Mouse (Mus musculus): ENCODE measurements at regions not wholly inside any gene's neighbourhood (a gene's known extent, or its start where the extent isn't known, plus 50 kb on each side); places are given as distances from the start of the nearest gene placed in this dataset.

DNA sequence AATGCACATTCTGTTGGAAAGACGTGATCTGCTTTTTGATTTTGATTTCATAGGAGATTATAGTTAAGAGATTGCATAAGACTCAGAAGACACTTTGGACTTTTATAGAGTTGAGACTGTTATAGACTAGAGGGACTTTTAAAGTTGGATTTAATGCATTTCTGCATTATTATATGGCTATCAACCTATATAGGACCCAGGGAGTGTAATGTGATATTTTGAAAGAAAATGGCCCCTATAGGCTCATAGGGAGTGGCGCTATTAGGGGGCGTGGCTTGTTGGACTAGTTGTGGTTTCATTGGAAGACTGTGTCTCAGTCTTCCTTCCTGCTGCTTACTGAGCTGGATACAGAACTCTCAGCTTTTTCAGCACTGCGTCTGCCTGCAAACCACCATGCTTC, 186.9 kb upstream of the Igfbp7 start:
- DNase-seq = no peak

DNA sequence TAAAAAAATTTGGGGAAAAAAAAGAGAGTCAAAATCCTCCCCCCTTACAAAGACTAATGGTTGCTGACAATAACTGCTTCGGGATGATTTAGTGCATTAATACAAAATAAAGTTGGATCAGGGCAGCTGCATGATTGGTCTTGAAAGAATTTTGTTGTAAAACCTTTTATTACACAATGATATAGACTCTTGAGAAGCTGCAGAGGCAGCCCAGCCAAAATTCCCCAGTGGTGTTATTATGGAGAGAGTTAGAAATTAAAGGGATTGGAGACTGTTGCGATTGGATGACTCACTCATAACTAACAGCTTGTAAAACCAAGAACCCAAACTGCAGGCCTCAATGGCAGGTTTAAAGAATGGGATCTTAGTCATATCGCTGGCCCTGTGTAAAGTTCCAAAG, 181.4 kb upstream of the Igfbp7 start:
- no peak for DNase-seq

DNA sequence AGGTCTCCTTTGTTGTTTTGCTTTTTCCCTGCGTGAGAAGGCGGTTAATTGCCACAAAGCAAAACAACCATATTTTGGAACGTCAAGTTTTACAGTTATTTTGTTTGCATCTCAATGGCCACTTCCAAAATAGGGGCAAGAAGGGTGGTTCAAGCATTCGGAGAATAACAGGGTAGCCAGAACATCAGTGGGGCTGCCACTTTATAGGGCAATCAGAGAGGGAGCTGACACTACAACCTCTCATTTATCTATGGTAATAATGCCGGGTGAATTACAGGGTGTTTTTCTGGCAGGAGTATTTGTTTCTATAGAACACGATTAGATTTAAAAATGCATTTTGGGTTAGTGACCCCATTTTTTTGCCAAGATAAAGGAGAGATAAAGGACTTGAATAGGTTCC, 173.9 kb upstream of the Igfbp7 start:
- DNase-seq = no peak

DNA sequence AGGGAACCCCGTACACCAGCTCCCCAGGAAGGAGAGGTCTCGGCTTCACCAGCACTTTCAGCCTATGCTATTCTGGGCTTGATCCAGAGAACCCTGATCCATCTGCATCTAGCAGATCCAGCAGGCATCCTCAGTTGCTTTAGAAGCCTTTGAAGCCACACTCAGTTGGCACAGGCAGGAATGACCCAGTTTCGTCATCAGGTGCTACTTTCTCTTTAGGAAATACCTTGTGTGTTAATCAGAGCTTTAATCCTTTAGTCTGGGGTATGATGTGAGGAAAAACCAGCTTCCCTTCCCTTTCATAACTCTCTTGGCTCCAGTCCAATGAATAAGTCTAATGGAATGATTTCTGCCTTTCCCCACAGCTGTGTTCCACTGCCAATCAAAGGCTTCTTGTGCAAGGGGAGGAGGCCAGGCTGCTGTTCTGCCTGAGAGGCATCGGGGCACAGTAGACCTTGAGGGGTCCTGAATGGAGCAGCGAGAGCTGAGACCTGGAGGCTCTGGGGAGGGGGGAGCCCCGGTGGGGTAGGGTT, 173.3 kb upstream of the Igfbp7 start:
- peak; percentile 51 to 55 for DNase-seq

DNA sequence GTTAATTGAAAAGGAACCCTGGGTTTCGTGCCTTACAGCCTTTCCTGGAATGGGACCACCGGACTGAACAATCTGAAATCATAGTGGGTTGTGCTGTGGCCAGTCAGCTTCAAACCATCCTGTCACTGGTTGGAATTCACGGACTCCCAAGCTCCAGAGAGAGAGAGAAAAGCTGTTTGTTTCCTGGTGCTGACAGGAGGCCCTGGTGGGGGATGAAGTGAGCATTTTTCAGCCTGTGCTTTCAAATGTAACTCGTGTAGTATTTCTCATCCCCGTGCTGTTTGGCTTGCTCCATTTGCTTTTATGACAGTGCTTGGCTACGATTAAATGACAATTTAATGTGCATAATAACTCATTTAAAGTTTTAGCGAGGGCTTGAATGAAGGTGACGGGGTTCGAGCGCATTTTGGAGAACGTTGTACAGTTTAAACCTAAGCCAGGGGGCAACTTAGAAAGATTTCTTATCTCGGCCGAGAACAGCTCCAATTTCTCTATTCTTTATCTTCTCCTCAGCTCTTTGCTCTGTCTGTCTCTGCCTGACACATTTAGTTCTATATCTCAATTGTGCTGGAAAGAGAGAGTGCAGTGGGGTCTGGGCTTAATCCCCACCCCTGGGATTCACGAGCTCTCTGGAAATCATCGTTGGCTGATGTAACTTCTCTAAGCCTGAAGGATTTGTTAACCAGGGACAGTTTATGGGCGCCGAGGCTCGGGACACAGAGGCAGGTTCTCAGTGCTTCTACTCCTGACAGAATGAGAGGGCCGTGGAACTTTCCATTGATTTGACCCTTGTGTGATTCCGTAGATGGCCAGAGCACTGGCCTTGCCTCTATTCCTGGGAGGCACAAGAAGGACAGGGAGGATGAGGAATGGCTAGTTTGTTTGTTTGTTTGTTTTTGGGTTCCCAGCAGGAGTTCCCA, 172.2 kb upstream of the Igfbp7 start:
- peak; percentile 20 to 35 for DNase-seq

DNA sequence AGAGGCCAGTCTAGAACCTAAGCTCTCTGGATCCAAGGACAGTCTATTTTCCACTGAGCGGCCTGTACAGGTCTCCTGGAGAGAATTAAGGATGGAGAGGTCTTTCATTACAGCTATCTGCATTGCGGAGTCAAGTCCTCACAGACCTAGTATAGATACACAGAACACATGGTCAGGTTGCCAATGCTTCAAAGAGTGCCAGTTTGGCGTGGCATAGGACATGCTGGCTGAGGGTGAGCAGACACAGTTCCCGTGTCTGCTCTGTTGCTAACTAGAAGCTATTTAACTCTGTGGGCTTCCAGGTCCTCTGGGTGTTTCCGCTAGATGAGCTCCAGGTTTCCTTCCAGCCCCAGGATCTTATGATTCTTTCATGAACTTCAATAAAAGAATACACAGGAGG, 169.0 kb upstream of the Igfbp7 start:
- DNase-seq = no peak

DNA sequence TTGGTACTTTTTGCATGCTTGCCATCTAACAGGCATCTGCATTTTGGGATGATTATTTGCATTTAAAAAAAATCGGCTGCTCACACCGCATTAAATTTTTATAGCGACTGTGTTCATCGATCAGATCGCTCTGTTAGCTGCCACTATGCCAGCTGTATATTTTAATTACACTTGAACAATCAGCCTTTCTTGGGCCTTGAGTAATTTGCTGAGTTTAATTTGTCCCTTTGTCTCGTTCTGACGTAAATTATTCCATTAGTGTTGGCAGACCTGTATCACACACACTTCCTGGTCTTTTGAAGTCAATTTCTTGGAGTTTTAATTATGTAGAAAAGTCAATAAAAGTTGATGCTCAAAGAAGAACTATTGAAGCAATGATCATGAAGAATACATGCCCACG, 167.9 kb upstream of the Igfbp7 start:
- DNase-seq = no peak

DNA sequence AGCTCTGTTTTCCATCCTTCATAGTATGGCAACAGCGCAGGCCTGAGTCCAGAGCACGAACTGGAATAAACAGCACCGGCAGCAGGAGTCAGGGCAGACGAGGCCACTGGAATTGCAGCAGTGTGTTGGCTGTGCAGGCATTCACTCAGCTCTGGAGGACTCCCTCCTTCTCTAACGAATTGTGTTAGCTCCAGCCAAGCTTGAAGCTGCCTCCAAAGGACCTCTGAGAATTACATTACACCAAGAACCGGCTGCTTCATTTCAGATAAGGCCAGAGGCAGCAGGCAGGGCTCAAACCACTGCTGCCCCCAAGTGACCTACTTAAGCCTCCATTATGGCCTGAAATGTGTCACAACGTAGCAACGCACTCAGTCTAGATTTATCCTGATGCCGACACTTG, 162.5 kb upstream of the Igfbp7 start:
- peak; percentile 47 to 75 for DNase-seq

DNA sequence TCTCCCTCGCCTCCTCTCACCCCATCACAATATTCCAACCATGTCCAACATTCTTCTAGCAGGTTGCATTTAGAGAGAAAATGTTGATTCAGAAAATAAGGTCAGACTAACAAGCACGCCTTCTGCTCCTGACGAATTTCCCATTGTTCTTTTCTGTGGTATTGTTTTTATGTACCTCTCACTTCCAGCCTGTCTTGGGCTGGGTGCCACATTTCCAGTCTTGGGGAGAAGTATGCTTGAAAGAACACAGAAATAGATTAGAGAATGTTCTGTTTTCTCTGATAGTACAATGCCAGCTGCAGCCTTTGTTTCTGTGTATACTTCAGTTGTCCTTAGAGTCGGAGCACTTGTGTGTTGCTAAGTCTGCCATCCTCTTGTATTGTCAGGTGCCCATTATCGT, 160.3 kb upstream of the Igfbp7 start:
- peak; percentile 22 to 43 for DNase-seq

DNA sequence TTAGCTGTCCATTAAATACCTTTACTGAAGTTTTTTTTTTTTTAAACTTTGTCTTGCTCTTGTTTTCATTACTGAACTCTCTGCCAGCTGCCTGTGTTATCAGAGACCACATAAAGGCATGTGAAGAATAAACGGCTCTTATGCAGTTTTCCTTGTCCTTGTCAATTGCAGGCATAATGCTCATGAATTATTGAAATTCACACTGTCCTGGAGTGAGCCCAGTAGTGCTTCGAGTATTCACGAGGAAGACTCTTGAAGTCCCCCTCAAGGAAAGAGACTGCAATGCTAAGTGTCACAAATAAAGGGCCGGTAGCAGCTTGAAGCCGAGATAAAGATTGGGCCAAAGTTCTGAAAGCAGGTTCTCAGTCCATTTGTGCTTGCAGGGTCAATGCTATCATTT, 144.7 kb upstream of the Igfbp7 start:
- no peak for DNase-seq

DNA sequence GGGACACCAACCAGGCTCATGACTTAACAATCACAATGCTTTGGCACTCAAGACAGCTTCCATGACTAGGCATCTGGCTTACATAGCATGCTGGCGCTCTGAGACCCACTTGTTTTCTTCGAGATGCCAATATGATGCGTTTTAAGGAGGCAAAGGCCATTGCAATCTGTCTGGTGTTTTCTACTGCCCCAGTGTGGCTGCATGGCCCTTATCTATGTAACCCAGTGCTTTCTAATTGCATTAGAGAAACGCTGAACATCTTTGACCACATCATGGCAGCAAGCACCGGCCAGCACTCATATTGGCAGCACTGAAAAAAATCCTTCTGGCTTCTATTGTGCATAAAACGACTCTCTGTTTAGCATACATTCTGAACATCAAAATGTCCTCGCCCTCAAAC, 144.2 kb upstream of the Igfbp7 start:
- no peak for DNase-seq

DNA sequence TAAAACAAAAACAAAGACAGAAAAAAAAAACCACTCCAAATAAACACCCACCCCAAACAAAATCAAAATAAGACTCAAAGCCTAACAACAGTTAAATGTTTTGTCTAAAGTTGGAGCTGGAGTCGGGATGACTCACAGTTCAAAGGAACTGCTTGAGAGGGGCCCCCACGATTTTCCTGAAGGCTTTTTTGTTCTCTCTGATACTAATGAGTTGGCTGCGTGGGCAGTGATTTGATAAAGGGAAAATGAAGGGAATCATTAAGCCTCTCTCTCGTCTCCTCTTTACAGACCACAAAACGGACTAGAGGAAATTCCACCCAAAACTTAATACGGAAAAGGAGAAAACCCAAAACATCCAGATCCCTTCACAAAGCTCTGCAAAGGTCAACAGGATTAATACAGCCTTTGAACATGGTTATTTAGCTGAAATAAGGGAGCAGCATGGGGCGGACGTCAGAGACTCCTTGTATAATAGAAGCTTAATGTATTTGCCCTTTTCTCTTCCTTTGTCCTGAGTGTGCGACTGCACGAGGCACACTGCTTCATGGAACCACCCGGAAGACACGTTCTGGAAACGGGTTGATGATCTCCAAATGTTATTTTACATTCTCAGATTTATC, 138.3 kb upstream of the Igfbp7 start:
- no peak for DNase-seq

DNA sequence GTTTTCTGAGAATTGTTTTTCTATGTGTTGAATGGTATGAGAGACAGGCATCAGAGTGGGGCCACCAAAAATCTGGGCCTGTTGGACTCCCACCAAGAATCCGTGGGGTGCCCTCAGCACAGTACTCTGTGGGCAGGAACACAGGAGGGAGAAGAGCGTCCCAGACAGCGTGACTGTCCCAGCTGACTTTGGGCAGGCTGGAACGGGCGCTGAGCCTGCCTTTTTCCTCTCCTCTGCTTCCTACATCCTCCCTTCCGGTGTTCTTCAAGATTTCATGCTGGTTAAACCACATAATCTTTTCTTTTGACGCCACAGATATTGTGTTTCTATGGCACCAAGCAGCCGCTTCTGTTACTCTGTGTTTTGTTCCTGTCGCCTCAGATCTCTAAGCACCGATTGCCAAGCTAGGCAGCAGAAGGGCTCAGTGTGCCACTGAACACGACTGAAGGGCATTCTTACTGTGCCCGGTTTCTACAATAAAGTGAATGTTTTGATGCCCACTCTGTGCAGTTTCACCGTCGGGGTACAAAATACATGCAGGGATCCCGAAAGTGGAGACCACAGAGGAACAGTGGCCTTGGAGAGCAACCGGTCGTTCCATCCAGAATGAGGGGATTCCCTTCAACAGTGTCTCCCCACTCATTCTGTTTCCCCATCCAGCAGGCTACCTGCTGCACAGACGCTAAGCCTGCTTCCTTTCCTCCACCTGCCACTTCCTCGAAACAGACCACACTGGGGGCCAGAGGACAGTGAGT, 124.6 kb upstream of the Igfbp7 start:
- no peak for DNase-seq

DNA sequence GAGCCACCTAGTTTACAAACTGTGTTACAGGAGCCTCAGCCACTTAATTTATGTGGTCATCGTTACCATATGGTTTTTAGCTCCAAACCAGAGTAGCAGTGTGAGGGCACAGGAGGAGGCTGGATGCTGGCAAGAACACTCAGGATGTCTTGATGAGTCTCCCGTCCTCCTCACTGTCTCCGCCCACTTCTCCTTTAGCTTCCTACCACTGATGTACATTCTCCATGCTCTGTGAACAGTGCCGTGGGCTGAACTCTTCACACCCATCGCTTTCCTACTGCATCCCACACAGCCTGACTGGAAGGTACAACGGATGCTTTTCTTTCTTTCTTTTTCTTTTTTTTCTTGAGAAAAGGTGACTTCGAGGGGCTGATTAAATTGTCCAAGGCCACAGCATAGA, 122.5 kb upstream of the Igfbp7 start:
- DNase-seq = peak in 1 of 2 experiments; percentile 2

DNA sequence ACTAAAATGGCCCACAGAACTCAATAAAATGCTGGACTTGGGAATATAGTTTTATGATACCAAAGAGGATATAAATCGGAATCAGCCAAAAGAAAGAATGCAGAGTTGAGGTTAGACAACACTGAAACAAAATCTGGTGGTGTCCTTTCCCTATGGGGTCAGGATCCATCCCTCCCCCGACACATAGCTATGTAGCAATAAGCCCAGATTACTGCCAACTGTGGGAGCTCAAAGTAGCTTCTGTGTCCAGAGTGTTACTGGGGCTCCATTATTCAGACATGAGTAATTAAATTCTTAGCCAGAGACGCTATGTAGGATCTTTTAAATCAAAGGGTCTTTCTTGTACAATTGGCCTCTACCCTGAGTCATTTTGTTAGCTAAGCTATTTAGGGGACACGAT, 109.4 kb upstream of the Igfbp7 start:
- no peak for DNase-seq

DNA sequence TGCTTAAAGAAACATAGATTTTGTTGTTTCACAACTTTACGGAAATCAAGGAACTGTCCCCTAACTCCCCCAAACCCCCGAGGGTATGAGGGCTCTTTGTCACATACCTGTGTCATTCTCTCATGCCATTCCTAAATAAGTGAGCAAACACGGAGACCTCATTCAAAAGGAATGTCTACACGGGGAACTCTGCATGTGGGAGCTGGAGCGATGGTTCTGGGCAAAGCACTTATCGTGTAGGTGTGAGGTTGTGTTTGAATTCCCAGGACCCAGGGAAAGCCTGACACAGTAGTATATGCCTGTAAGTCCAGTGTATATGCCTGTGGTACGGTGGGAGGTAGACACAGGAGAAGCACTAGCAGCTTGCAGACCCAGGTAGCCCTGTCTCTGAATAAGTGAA, 107.6 kb upstream of the Igfbp7 start:
- DNase-seq = no peak

DNA sequence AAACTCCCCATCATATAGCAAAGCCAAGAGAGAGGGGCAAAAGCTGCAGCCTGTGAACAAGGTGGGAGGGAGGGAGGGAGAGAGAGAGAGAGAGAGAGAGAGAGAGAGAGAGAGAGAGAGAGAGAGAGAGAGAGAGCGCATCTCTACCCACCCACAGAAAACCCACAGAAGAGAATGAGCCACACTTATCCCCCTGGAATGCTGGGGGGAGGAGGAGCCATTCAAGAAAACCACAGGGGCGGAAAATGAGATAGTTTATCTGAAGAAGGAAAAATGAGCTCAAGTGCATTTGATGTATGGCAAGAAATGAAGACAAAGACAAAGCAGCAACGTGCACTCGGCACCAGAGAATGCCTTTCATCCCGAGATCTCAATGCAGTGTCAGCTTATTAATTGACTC, 94.8 kb upstream of the Igfbp7 start:
- DNase-seq = no peak

DNA sequence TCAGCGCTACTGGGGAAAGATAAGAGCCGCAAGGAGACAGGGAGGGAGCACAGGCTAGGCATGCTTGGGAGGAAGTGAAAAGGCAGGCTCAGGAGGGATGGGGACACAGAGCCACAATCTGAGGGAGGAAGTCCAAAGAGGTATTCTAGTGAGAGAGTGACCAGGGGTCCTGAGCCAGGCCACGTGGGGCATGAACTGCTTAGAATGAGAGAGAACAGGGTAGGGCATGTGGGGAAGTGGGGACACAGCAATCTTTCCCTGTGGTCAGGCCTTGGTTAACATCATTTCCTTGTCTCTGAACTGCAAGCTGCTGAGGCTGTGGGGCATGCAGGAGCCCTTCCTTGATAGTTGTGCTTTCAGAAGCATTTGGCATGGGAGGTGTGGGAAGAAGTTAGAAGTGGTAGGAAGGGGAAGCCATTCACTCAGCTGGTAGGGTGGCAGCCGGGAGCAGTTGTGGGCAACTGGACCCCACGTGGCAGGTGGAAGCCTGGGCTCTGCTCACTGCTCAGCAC, 92.2 kb upstream of the Igfbp7 start:
- no peak for DNase-seq

DNA sequence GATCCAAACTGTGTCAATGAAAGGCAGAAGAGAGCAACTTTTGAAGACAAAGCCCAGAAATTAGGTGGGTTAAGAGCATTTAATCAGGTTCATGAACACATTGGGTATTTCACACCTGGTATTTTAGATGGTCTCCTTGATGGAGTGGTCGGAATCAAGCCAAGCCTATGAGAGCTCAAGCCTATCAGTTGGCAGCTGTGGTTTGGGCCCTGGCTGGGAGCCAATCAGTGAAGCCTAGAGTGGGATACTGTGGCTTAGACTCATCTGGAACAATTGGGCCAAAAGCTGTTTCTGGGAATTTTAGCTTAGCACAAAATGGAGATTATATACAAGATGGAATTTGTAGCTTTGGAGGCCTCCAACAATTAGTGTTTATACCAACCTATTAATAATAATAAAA, 86.8 kb upstream of the Igfbp7 start:
- no peak for DNase-seq

DNA sequence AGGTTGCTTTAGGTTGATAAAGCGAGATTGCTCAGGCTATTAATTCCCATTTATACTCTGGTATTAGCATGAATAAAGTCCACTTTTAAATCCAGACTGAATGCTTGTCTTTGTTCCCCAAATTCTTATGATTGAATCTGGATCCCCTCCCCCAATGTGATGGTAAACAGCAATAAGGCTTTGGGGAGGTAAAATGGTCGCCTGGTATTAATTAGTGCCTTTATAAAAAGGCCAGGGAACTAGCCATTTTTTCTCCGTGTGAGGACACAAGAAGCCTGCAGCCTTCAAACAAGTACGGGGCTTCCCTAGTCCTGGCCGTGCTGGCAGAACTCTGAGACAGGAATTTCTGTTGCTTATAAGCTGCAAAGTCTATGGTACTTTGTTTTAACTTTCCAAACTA, 81.1 kb upstream of the Igfbp7 start:
- no peak for DNase-seq

DNA sequence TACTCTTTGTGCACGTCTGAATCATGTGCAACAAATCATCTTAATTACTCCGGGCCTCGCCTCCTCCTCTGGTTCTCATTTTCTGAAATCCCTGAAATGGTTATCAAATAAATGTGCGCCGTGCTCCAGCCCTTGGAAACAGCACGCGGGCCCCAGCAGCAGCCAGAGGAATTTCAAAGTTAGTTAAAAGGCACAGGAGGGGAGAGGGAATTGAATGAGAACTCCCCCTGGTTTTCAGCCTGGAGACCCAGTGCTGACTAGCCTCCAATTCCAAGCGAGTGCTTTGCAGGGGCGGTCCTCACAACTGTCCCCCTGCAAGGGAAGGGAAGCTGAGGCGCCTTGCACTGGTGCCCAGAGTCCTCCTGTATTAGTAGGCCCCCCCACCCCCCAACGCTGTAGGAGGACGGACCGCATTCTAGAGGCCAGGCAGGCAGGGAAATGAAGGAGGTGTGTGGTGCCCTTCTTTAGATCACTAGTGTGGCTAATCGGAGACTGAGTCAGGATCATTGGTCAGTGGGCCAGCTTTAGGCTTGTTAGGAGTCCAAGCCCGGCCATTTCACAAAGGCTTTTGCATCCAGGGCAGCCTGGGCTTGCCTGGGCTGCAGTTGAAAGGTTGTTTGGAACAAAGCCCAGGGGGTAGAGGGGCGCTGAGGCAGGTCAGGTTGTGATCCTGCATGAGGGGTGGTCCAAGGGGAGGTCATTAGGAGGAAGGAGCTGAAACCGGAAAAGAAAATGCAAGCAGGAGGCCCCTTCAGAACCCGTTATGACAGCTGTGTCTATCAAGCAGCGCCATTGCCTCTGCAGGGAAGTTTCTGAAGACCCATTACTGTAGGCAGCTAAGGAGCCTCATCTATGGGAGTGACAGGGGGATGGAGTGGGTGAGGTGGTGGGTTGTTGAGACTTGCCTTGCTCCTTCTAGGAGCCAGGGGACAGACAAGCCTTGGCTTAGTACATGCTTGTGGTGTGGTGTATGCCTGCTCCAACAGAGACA, 80.3 kb upstream of the Igfbp7 start:
- DNase-seq = no peak

Data from heart, adult 18-20 months (tissue).